In the genomic region with DNA sequence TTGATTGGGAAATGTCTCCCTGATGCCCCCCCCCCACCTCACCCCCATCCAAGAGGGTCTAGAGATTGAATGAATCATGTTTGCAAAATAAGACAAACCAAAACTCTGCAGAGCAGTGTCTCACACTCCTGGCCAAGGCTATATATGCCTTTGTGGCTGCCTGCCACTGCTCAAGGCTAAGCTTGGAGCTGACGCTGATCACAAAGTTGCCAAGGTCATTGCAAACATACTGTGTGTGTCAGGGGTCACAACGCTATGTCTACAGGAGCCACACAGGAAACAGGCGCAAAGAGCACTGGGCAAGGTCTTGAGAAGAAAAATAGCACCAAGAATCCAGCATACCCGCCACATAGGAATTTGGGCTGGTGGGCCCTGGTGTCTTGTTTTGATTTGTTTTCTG, we compare ENCODE assay signal across 34 mouse cellular contexts. TPM values are rescaled to one million over a fixed set of nuclear protein-coding genes. Genes with fewer than 3 reads are reported as not detected.
A peak's percentile ranks its signal among the peaks of the same experiment; 100 is the strongest.
DNase-seq lines count a peak whose midpoint lies in the region; ATAC-seq and TF ChIP-seq lines count a peak whose summit lies in the region.
"Had no signal": no experiment of that assay in that cellular context is flagged by ENCODE, and none has a peak within 500 bp of the region (broad histone marks: within the 10 kb centered on the region; RNA-seq: fewer than 3 reads in every experiment).

No protein-coding gene starts in this region.

- no peak overlapping the region for H3K27ac ChIP-seq in liver, adult 2 months (replicated peaks; ENCODE audit: insufficient read depth, low read depth, low read length)
- H3K27ac ChIP-seq in liver, embryonic 11.5 days (ENCODE audit: low read depth, low read length): no peak overlapping the region
- H3K27ac ChIP-seq: embryonic facial prominence, embryonic 12.5 days; forebrain, embryonic 10.5 days; forebrain, embryonic 15.5 days; gastrocnemius, adult 2 months; hindbrain, embryonic 12.5 days; hindbrain, postnatal 0 days; intestine, embryonic 15.5 days; layer of hippocampus, adult 2 months; limb, embryonic 13.5 days; liver, embryonic 14.5 days; midbrain, embryonic 10.5 days; midbrain, embryonic 15.5 days; neural tube, embryonic 15.5 days had no signal

- no peaks in the 10 kb centered on the region for H3K4me1 ChIP-seq in liver, adult 2 months (ENCODE audit: control insufficient read depth, insufficient read depth, low read length)
- no peaks in the 10 kb centered on the region for H3K4me1 ChIP-seq in liver, embryonic 11.5 days (replicated peaks; ENCODE audit: control insufficient read depth, insufficient read depth, low read length)
- H3K4me1 ChIP-seq: embryonic facial prominence, embryonic 12.5 days; forebrain, embryonic 15.5 days; limb, embryonic 13.5 days; midbrain, embryonic 15.5 days; neural tube, embryonic 15.5 days had no signal

- no peaks in the 10 kb centered on the region for H3K9me3 ChIP-seq in liver, embryonic 11.5 days (ENCODE audit: control insufficient read depth, low read length)
- H3K9me3 ChIP-seq: embryonic facial prominence, embryonic 12.5 days; forebrain, embryonic 10.5 days; forebrain, embryonic 15.5 days; hindbrain, embryonic 12.5 days; intestine, embryonic 15.5 days; limb, embryonic 13.5 days; midbrain, embryonic 10.5 days; midbrain, embryonic 15.5 days; neural tube, embryonic 15.5 days had no signal

- TF ChIP-seq CTCF in liver, adult 2 months (IDR thresholded peaks at IDR 0.05; ENCODE audit: low read depth, low read length): no peak

- intact Hi-C loops in heart, postnatal 36 days (cut with DNase I): no loop called here

- no peak for TF ChIP-seq POLR2A in liver, adult 2 months (IDR thresholded peaks at IDR 0.05; ENCODE audit: extremely low read depth, insufficient read depth, low read length)

- no peak for ATAC-seq in liver, embryonic 11.5 days (replicated peaks; ENCODE audit: low FRiP score)
- ATAC-seq: CD4-positive, CD25-positive, alpha-beta regulatory T cell, adult 4 months; midbrain, embryonic 15.5 days had no signal

- peak; percentile 87 for DNase-seq in heart, adult 11 months
- DNase-seq in heart, postnatal 36 days: no peak
- peak; percentile 54 for DNase-seq in liver, adult 2 months (ENCODE audit: extremely low read depth, low read depth, low spot score)
- no peak for DNase-seq in liver, embryonic 11.5 days (ENCODE audit: low spot score)
- DNase-seq in adrenal gland, adult 2 months: peak; percentile 85
- peak; percentile 77 to 78 for DNase-seq in adrenal gland, postnatal 36 days
- DNase-seq in cerebellum, adult 11-12 months: no peak
- DNase-seq: cerebellum, adult 9-10 months; cerebellum, postnatal 36 days; embryo, embryonic 11 days; gastrocnemius, adult 2 months; gastrocnemius, postnatal 36 days; heart, postnatal 14 days; kidney, adult 2 months; kidney, postnatal 36 days; lung, embryonic 14.5 days; lung, postnatal 14 days; thymus, postnatal 4 days had no signal

- no peak overlapping the region for H3K9ac ChIP-seq in liver, adult 2 months (ENCODE audit: low read depth, low read length)
- no peak overlapping the region for H3K9ac ChIP-seq in liver, embryonic 11.5 days (ENCODE audit: low read depth, low read length)
- H3K9ac ChIP-seq: embryonic facial prominence, embryonic 12.5 days; forebrain, embryonic 15.5 days; hindbrain, embryonic 12.5 days; intestine, embryonic 15.5 days; liver, embryonic 14.5 days; lung, embryonic 14.5 days; midbrain, embryonic 15.5 days; neural tube, embryonic 15.5 days had no signal

- H3K4me2 ChIP-seq in liver, embryonic 11.5 days: no peak overlapping the region
- H3K4me2 ChIP-seq: embryonic facial prominence, embryonic 12.5 days; forebrain, embryonic 15.5 days; hindbrain, embryonic 12.5 days; intestine, embryonic 15.5 days; limb, embryonic 13.5 days; lung, embryonic 14.5 days; midbrain, embryonic 15.5 days; neural tube, embryonic 15.5 days had no signal

- no peaks in the 10 kb centered on the region for H3K79me2 ChIP-seq in liver, adult 2 months (ENCODE audit: control insufficient read depth, insufficient read depth, low read length)

- H3K36me3 ChIP-seq in liver, adult 2 months (ENCODE audit: control insufficient read depth, insufficient read depth, low read length): no peaks in the 10 kb centered on the region
- H3K36me3 ChIP-seq in liver, embryonic 11.5 days (ENCODE audit: control insufficient read depth, insufficient read depth, low read length): no peaks in the 10 kb centered on the region
- H3K36me3 ChIP-seq: embryonic facial prominence, embryonic 12.5 days; forebrain, embryonic 10.5 days; forebrain, embryonic 15.5 days; hindbrain, embryonic 12.5 days; intestine, embryonic 15.5 days; limb, embryonic 13.5 days; midbrain, embryonic 10.5 days; midbrain, embryonic 15.5 days; neural tube, embryonic 15.5 days had no signal

- H3K27me3 ChIP-seq in liver, adult 2 months (ENCODE audit: control insufficient read depth, insufficient read depth, low read length): no peaks in the 10 kb centered on the region
- H3K27me3 ChIP-seq in liver, embryonic 11.5 days (replicated peaks; ENCODE audit: control insufficient read depth, insufficient read depth, low read length): 0 out of 2 replicates have a peak, but pooled peaks cover 2% of the 10 kb centered on the region
- H3K27me3 ChIP-seq: forebrain, embryonic 15.5 days; intestine, embryonic 15.5 days; midbrain, embryonic 15.5 days had no signal

- 29% methylated on average over 4 of the region's 4 CpGs for WGBS in liver, adult 2 months
- WGBS in liver, embryonic 11.5 days: 62% methylated on average over 4 of the region's 4 CpGs

- no peak overlapping the region for H3K4me3 ChIP-seq in liver, adult 2 months (ENCODE audit: insufficient read depth, low read depth, low read length)
- H3K4me3 ChIP-seq in liver, embryonic 11.5 days (ENCODE audit: low read depth, low read length): no peak overlapping the region
- H3K4me3 ChIP-seq: embryonic facial prominence, embryonic 12.5 days; forebrain, embryonic 10.5 days; forebrain, embryonic 15.5 days; gastrocnemius, adult 2 months; hindbrain, embryonic 12.5 days; intestine, embryonic 15.5 days; layer of hippocampus, adult 2 months; limb, embryonic 13.5 days; midbrain, embryonic 10.5 days; midbrain, embryonic 15.5 days; neural tube, embryonic 15.5 days had no signal

RNA-seq across cellular contexts. Expression of a gene that starts 12.7 kb away (rescaled TPM):
- total RNA-seq in heart, postnatal 36 days (2021): 10 to 100 TPM; 19.5 to 20.7 TPM
- 0.28 and 0.60 TPM in 2 replicates for total RNA-seq in liver, adult 2 months (2014; rRNA removed)
- 1.0 and 1.4 TPM in 2 replicates for polyA plus RNA-seq in liver, adult 2 months (2012; rRNA removed)
- 2.4 and 2.5 TPM in 2 replicates for polyA plus RNA-seq in liver, embryonic 11.5 days (2014; fragmentation: Nextera tagmentation; extraction: Ambion mirVana)
- total RNA-seq in adrenal gland, adult 2 months (2021): 10 to 100 TPM in 1 of 2 experiments, 1 to 10 TPM in 1; 4.3 to 11.5 TPM
- 4.5 and 5.9 TPM in 2 replicates for polyA plus RNA-seq in adrenal gland, adult 2 months (2012; rRNA removed)
- 1 to 10 TPM; 6.2 to 8.6 TPM for total RNA-seq in adrenal gland, postnatal 36 days (2021)
- total RNA-seq: megakaryocyte progenitor cell, adult 5-6 weeks had no signal
- polyA plus RNA-seq: CD4-positive, CD25-positive, alpha-beta regulatory T cell, adult 4 months had no signal

RNA-seq across cellular contexts. Expression of a gene that starts 19.3 kb away (rescaled TPM):
- 10 to 100 TPM; 45.5 to 58.6 TPM for total RNA-seq in heart, postnatal 36 days (2021)
- 0.20 TPM in 1 of 2 replicates, not detected in the other for total RNA-seq in liver, adult 2 months (2014; rRNA removed)
- not detected in 2 replicates for polyA plus RNA-seq in liver, adult 2 months (2012; rRNA removed)
- not detected in 2 replicates for polyA plus RNA-seq in liver, embryonic 11.5 days (2014; fragmentation: Nextera tagmentation; extraction: Ambion mirVana)
- total RNA-seq in adrenal gland, adult 2 months (2021): 10 to 100 TPM; 38.8 to 82.5 TPM
- polyA plus RNA-seq in adrenal gland, adult 2 months (2012; rRNA removed): 21.3 and 23.3 TPM in 2 replicates
- 10 to 100 TPM; 44.9 to 55.3 TPM for total RNA-seq in adrenal gland, postnatal 36 days (2021)
- total RNA-seq: megakaryocyte progenitor cell, adult 5-6 weeks had no signal
- polyA plus RNA-seq: CD4-positive, CD25-positive, alpha-beta regulatory T cell, adult 4 months; embryonic facial prominence, embryonic 12.5 days; forebrain, embryonic 10.5 days; forebrain, embryonic 15.5 days; hindbrain, embryonic 12.5 days; intestine, embryonic 15.5 days; limb, embryonic 13.5 days; liver, embryonic 14.5 days; lung, embryonic 14.5 days; midbrain, embryonic 10.5 days; midbrain, embryonic 15.5 days; stomach, embryonic 14.5 days; thymus, postnatal 0 days had no signal

RNA-seq across cellular contexts. Expression of a gene that starts 37.6 kb away (rescaled TPM):
- under 1 TPM; 0.08 TPM for total RNA-seq in heart, postnatal 36 days (2021)
- total RNA-seq in liver, adult 2 months (2014; rRNA removed): 0.20 TPM in 1 of 2 replicates, not detected in the other
- not detected in 2 replicates for polyA plus RNA-seq in liver, adult 2 months (2012; rRNA removed)
- polyA plus RNA-seq in liver, embryonic 11.5 days (2014; fragmentation: Nextera tagmentation; extraction: Ambion mirVana): 0.32 and 0.48 TPM in 2 replicates
- 1 to 10 TPM; 3.1 to 5.4 TPM for total RNA-seq in adrenal gland, adult 2 months (2021)
- 3.1 and 4.9 TPM in 2 replicates for polyA plus RNA-seq in adrenal gland, adult 2 months (2012; rRNA removed)
- total RNA-seq in adrenal gland, postnatal 36 days (2021): 1 to 10 TPM; 4.0 to 4.2 TPM
- total RNA-seq: gastrocnemius, postnatal 36 days; megakaryocyte progenitor cell, adult 5-6 weeks had no signal
- polyA plus RNA-seq: CD4-positive, CD25-positive, alpha-beta regulatory T cell, adult 4 months; liver, embryonic 14.5 days had no signal

RNA-seq across cellular contexts. Expression of a gene that starts 41.5 kb away (rescaled TPM):
- 100 to 1,000 TPM; 325 to 393 TPM for total RNA-seq in heart, postnatal 36 days (2021)
- total RNA-seq in liver, adult 2 months (2014; rRNA removed): 25.3 and 41.9 TPM in 2 replicates
- 40.8 and 54.4 TPM in 2 replicates for polyA plus RNA-seq in liver, adult 2 months (2012; rRNA removed)
- 119 and 147 TPM in 2 replicates for polyA plus RNA-seq in liver, embryonic 11.5 days (2014; fragmentation: Nextera tagmentation; extraction: Ambion mirVana)
- total RNA-seq in adrenal gland, adult 2 months (2021): 100 to 1,000 TPM in 1 of 2 experiments, 10 to 100 TPM in 1; 98.9 to 110 TPM
- 270 and 277 TPM in 2 replicates for polyA plus RNA-seq in adrenal gland, adult 2 months (2012; rRNA removed)
- 100 to 1,000 TPM in 1 of 2 experiments, 10 to 100 TPM in 1; 98.0 to 113 TPM for total RNA-seq in adrenal gland, postnatal 36 days (2021)

Comparison
In these comparisons a context has a peak if more than half of its experiments do, and no peak if none do; other contexts are left out.
1. DNase-seq: peak in heart, adult 11 months (single experiment), liver, adult 2 months (single experiment), adrenal gland, adult 2 months (single experiment) and adrenal gland, postnatal 36 days (2 of 2); none in heart, postnatal 36 days (0 of 2), liver, embryonic 11.5 days (single experiment) and cerebellum, adult 11-12 months (single experiment).
2. RNA of a gene that starts 19.3 kb away (total RNA-seq): 38.8 to 82.5 TPM in adrenal gland, adult 2 months, 45.5 to 58.6 TPM in heart, postnatal 36 days and 44.9 to 55.3 TPM in adrenal gland, postnatal 36 days; 0.20 TPM in liver, adult 2 months; every median in the first group is over 10 times any median in the second.